Mouse (Mus musculus): ENCODE results near the gene Cisd2. TPM values are rescaled to one million over a fixed set of nuclear protein-coding genes. Genes with fewer than 3 reads are reported as not detected.

Gene Cisd2
- total RNA-seq, 1 experiment: 17.4 TPM

DNA sequence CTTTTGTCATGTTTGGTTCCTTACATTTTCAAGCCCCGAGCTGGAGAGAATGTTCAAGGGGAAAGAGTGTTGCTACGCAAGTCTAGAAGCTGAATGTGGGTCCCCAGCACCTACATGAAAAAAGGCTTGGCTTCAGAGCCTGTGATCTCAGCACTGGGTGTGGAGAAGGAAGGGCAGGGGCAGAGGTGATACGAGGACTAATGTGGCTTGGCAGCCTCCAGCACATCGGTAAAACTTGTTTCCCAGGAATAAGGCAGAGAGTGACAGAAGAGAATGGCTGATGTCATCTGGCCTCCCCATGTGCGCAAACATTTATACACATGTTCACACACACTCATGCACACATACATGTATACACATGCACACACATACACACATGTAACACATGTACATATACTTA is 28.6 kb downstream of the Cisd2 start:
- H3K4me1 ChIP-seq (ENCODE audit: control insufficient read depth in 2 of 2, insufficient read depth in 2 of 2, low read length in 2 of 2, poor library complexity in 1 of 2): peaks cover 0 to 3% of the 10 kb centered on the region in 2 experiments; a peak in 1 of 4 replicates
- in situ Hi-C loops (cut with MboI; ENCODE audit: low sequenced_read_pairs in 2 of 2, unreplicated experiment in 2 of 2): no loop called here
- H3K36me3 ChIP-seq (ENCODE audit: control insufficient read depth, insufficient read depth, low read length, poor library complexity, severe bottlenecking): peaks cover 2% of the 10 kb centered on the region; the same call in 1 of the 2 replicates
- H3K27ac ChIP-seq (ENCODE audit: insufficient read depth, low read depth, low read length, poor library complexity, severe bottlenecking): no peak overlapping the region
- no peaks in the 10 kb centered on the region for H3K9me3 ChIP-seq (ENCODE audit: control insufficient read depth, insufficient read depth, low read depth, low read length)
- TF ChIP-seq ZNF384 (IDR thresholded peaks at IDR 0.05; ENCODE audit: low read depth, low read length) (no peak), HCFC1 (IDR thresholded peaks at IDR 0.05; ENCODE audit: borderline replicate concordance, insufficient read depth, low read length) (no peak), MAFK (IDR thresholded peaks at IDR 0.05; ENCODE audit: insufficient read depth, low read depth, low read length) (no peak), CHD2 (IDR thresholded peaks at IDR 0.05; ENCODE audit: low read depth, low read length) (no peak), ZC3H11A (IDR thresholded peaks at IDR 0.05; ENCODE audit: borderline replicate concordance, low read depth, low read length) (no peak)
- H3K4me3 ChIP-seq (ENCODE audit: insufficient read depth in 1 of 2, low read depth in 1 of 2, low read length in 2 of 2, poor library complexity in 1 of 2, severe bottlenecking in 1 of 2): no peak overlapping the region
- no peak overlapping the region for H3K9ac ChIP-seq (ENCODE audit: insufficient read depth, low read depth, low read length, poor library complexity, severe bottlenecking)
- DNase-seq (ENCODE audit: low read depth, low spot score): no peak

DNA sequence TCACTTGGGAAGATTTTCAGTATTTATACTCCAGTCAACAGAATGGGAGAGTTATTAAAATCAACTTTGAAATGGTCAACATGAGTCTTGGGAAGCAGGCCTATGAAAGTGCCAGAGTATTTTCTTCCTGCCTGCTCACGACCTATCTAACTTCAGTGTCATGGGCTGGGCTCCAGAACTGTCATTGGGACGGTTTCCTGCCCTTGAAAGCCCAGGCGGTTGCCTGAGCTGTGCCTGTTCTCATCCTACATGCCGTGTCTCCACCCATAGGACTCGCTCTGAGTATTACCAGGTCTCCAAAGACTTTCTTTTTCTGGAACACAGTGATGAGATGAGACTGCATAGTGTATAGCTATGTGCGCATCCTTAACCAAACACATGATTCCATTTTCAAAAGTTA is 30.5 kb downstream of the Cisd2 start:
- in situ Hi-C loops (cut with MboI; ENCODE audit: low sequenced_read_pairs in 2 of 2, unreplicated experiment in 2 of 2): no loop called here
- TF ChIP-seq CHD2 (IDR thresholded peaks at IDR 0.05; ENCODE audit: low read depth, low read length) (no peak), MAFK (IDR thresholded peaks at IDR 0.05; ENCODE audit: insufficient read depth, low read depth, low read length) (no peak), ZNF384 (IDR thresholded peaks at IDR 0.05; ENCODE audit: low read depth, low read length) (no peak), ZC3H11A (IDR thresholded peaks at IDR 0.05; ENCODE audit: borderline replicate concordance, low read depth, low read length) (no peak), HCFC1 (IDR thresholded peaks at IDR 0.05; ENCODE audit: borderline replicate concordance, insufficient read depth, low read length) (no peak)
- DNase-seq (ENCODE audit: low read depth, low spot score): no peak
- Histone ChIP-seq H3K4me3 (ENCODE audit: insufficient read depth in 1 of 2, low read depth in 1 of 2, low read length in 2 of 2, poor library complexity in 1 of 2, severe bottlenecking in 1 of 2) (no peak overlapping the region), H3K9me3 (ENCODE audit: control insufficient read depth, insufficient read depth, low read depth, low read length) (no peaks in the 10 kb centered on the region), H3K9ac (ENCODE audit: insufficient read depth, low read depth, low read length, poor library complexity, severe bottlenecking) (no peak overlapping the region), H3K4me1 (ENCODE audit: control insufficient read depth in 2 of 2, insufficient read depth in 2 of 2, low read length in 2 of 2, poor library complexity in 1 of 2) (peaks cover 0 to 3% of the 10 kb centered on the region in 2 experiments; a peak in 1 of 4 replicates), H3K36me3 (ENCODE audit: control insufficient read depth, insufficient read depth, low read length, poor library complexity, severe bottlenecking) (peaks cover 2% of the 10 kb centered on the region; the same call in 1 of the 2 replicates), H3K27ac (ENCODE audit: insufficient read depth, low read depth, low read length, poor library complexity, severe bottlenecking) (no peak overlapping the region)

DNA sequence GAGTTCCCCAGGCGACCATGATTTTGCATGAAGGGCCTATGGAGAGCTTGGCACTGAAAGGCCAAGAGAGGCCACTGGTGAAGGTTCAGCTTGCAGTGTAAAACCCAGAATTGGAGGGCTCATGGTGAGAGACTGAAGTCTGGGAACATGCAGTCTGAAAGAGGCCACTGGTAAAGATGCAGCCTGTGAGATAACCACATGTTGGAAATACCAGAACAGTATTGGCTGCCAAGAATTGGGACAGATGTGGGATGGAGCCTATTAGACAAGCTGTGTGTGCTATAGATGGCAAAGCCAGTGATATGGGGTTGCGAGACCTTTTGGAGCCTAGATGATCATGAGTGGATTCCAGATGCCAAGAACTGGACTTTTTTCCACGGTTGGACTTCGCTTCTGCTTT is 43.9 kb downstream of the Cisd2 start:
- TF ChIP-seq ZC3H11A (IDR thresholded peaks at IDR 0.05; ENCODE audit: borderline replicate concordance, low read depth, low read length) (no peak), CHD2 (IDR thresholded peaks at IDR 0.05; ENCODE audit: low read depth, low read length) (no peak), MAFK (IDR thresholded peaks at IDR 0.05; ENCODE audit: insufficient read depth, low read depth, low read length) (no peak), ZNF384 (IDR thresholded peaks at IDR 0.05; ENCODE audit: low read depth, low read length) (no peak), HCFC1 (IDR thresholded peaks at IDR 0.05; ENCODE audit: borderline replicate concordance, insufficient read depth, low read length) (no peak)
- Histone ChIP-seq H3K36me3 (ENCODE audit: control insufficient read depth, insufficient read depth, low read length, poor library complexity, severe bottlenecking) (no peaks in the 10 kb centered on the region; the same call in 1 of the 2 replicates), H3K4me3 (ENCODE audit: insufficient read depth in 1 of 2, low read depth in 1 of 2, low read length in 2 of 2, poor library complexity in 1 of 2, severe bottlenecking in 1 of 2) (no peak overlapping the region), H3K4me1 (ENCODE audit: control insufficient read depth in 2 of 2, insufficient read depth in 2 of 2, low read length in 2 of 2, poor library complexity in 1 of 2) (no peaks in the 10 kb centered on the region), H3K9ac (ENCODE audit: insufficient read depth, low read depth, low read length, poor library complexity, severe bottlenecking) (no peak overlapping the region), H3K9me3 (ENCODE audit: control insufficient read depth, insufficient read depth, low read depth, low read length) (no peaks in the 10 kb centered on the region), H3K27ac (ENCODE audit: insufficient read depth, low read depth, low read length, poor library complexity, severe bottlenecking) (no peak overlapping the region)
- no peak for DNase-seq (ENCODE audit: low read depth, low spot score)
- in situ Hi-C loops (cut with MboI; ENCODE audit: low sequenced_read_pairs in 2 of 2, unreplicated experiment in 2 of 2): no loop called here

DNA sequence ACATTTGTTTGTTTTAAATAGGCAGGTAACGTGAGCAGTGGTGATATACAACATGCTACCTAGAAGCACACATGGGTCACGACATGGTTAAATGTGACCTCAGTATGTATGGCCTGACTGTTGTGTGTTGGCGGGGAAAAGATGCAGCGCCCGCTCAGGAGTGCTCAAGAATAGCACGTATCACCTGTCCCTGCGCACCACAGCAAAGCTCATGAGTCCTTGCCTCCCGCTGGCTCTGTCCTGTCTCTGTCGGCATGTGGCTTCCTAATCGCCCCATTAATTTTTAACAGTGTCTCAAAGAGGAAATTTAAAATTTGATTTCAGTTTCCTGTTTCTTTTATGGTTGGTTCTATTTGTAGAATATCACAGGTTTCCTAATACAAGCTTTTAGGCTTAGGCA is 46.3 kb downstream of the Cisd2 start:
- in situ Hi-C loops (cut with MboI; ENCODE audit: low sequenced_read_pairs in 2 of 2, unreplicated experiment in 2 of 2): no loop called here
- H3K9ac ChIP-seq (ENCODE audit: insufficient read depth, low read depth, low read length, poor library complexity, severe bottlenecking): no peak overlapping the region
- no peak overlapping the region for H3K4me3 ChIP-seq (ENCODE audit: insufficient read depth in 1 of 2, low read depth in 1 of 2, low read length in 2 of 2, poor library complexity in 1 of 2, severe bottlenecking in 1 of 2)
- TF ChIP-seq CHD2 (IDR thresholded peaks at IDR 0.05; ENCODE audit: low read depth, low read length): no peak
- TF ChIP-seq ZC3H11A (IDR thresholded peaks at IDR 0.05; ENCODE audit: borderline replicate concordance, low read depth, low read length): no peak
- no peak for TF ChIP-seq ZNF384 (IDR thresholded peaks at IDR 0.05; ENCODE audit: low read depth, low read length)
- no peak for TF ChIP-seq HCFC1 (IDR thresholded peaks at IDR 0.05; ENCODE audit: borderline replicate concordance, insufficient read depth, low read length)
- TF ChIP-seq MAFK (IDR thresholded peaks at IDR 0.05; ENCODE audit: insufficient read depth, low read depth, low read length): no peak
- no peak for DNase-seq (ENCODE audit: low read depth, low spot score)
- H3K9me3 ChIP-seq (ENCODE audit: control insufficient read depth, insufficient read depth, low read depth, low read length): no peaks in the 10 kb centered on the region
- H3K4me1 ChIP-seq (ENCODE audit: control insufficient read depth in 2 of 2, insufficient read depth in 2 of 2, low read length in 2 of 2, poor library complexity in 1 of 2): no peaks in the 10 kb centered on the region
- H3K36me3 ChIP-seq (ENCODE audit: control insufficient read depth, insufficient read depth, low read length, poor library complexity, severe bottlenecking): no peaks in the 10 kb centered on the region; the same call in 1 of the 2 replicates
- no peak overlapping the region for H3K27ac ChIP-seq (ENCODE audit: insufficient read depth, low read depth, low read length, poor library complexity, severe bottlenecking)

DNA sequence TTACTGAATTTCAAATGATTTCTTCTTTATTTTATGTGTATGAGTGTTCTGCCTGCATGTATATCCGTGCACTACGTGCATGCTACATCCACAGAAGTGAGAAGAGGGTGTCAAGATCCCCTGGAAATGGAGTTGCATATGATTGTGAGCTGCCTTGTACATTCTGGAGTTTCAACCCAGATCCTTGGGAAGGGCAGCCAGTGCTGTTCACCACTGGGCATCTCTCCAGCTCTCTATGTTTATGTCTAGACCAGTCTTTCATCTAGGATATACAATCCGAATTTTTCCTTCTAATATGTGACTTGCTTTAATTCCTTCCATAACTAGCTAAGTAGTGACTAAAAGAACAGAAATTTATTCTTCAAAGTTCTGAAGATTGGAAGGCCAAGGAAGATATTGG is 47.9 kb downstream of the Cisd2 start:
- no peak for DNase-seq (ENCODE audit: low read depth, low spot score)
- Histone ChIP-seq H3K4me1 (ENCODE audit: control insufficient read depth in 2 of 2, insufficient read depth in 2 of 2, low read length in 2 of 2, poor library complexity in 1 of 2) (no peaks in the 10 kb centered on the region), H3K9me3 (ENCODE audit: control insufficient read depth, insufficient read depth, low read depth, low read length) (no peaks in the 10 kb centered on the region), H3K4me3 (ENCODE audit: insufficient read depth in 1 of 2, low read depth in 1 of 2, low read length in 2 of 2, poor library complexity in 1 of 2, severe bottlenecking in 1 of 2) (no peak overlapping the region), H3K36me3 (ENCODE audit: control insufficient read depth, insufficient read depth, low read length, poor library complexity, severe bottlenecking) (no peaks in the 10 kb centered on the region; the same call in 1 of the 2 replicates), H3K27ac (ENCODE audit: insufficient read depth, low read depth, low read length, poor library complexity, severe bottlenecking) (no peak overlapping the region), H3K9ac (ENCODE audit: insufficient read depth, low read depth, low read length, poor library complexity, severe bottlenecking) (no peak overlapping the region)
- TF ChIP-seq ZC3H11A (IDR thresholded peaks at IDR 0.05; ENCODE audit: borderline replicate concordance, low read depth, low read length) (no peak), HCFC1 (IDR thresholded peaks at IDR 0.05; ENCODE audit: borderline replicate concordance, insufficient read depth, low read length) (no peak), ZNF384 (IDR thresholded peaks at IDR 0.05; ENCODE audit: low read depth, low read length) (no peak), MAFK (IDR thresholded peaks at IDR 0.05; ENCODE audit: insufficient read depth, low read depth, low read length) (no peak), CHD2 (IDR thresholded peaks at IDR 0.05; ENCODE audit: low read depth, low read length) (no peak)
- in situ Hi-C loops (cut with MboI; ENCODE audit: low sequenced_read_pairs in 2 of 2, unreplicated experiment in 2 of 2): no loop called here
